Mouse (Mus musculus) hindbrain, embryonic 11.5 days (tissue): ENCODE measurements around the gene Fam198a. TPM values are rescaled to one million over a fixed set of nuclear protein-coding genes. Genes with fewer than 3 reads are reported as not detected.
A peak's percentile ranks its signal among the peaks of the same experiment; 100 is the strongest.
"Not testable (repeated sequence)": the region's sequence is repeated elsewhere in the genome, so short reads cannot be mapped to it uniquely, and the experiment has no call there.

Experiments
- ATAC-seq: fragments of 200-750 bp; cut with Nextera tagmentation; 2 replicates; pipeline ENCODE4 v1.8.0; 2017; ENCODE audit warnings: mild to moderate bottlenecking, moderate TSS enrichment, moderate library complexity; ENCODE audit not compliant: low FRiP score
- DNase-seq: peaks from one replicate; pipeline ENCODE4 v3.0.0-alpha.2; 2015; ENCODE audit warnings: low spot score
- H3K27ac ChIP-seq: fragments of 300-500 bp; sonication (generic); 2 replicates; pipeline ENCODE4 v1.5.1; 2014; ENCODE audit warnings: mild to moderate bottlenecking, low read depth, low read length
- H3K27me3 ChIP-seq: fragments of 300-500 bp; sonication (generic); 2 replicates; pipeline ENCODE4 v1.6.1; 2014; ENCODE audit warnings: mild to moderate bottlenecking, low read length, moderate library complexity, mixed read lengths; ENCODE audit not compliant: control insufficient read depth, insufficient read depth
- H3K36me3 ChIP-seq: fragments of 300-500 bp; sonication (generic); 2 replicates; pipeline ENCODE4 v1.6.1; 2014; ENCODE audit warnings: mild to moderate bottlenecking, low read length, moderate library complexity, mixed read lengths; ENCODE audit not compliant: control insufficient read depth, insufficient read depth
- H3K4me1 ChIP-seq: fragments of 300-500 bp; sonication (generic); replicated peaks from 2 replicates; pipeline ENCODE4 v1.6.1; 2014; ENCODE audit warnings: low read length, mixed read lengths; ENCODE audit not compliant: control insufficient read depth, insufficient read depth
- H3K4me2 ChIP-seq: fragments of 300-500 bp; sonication (generic); replicated peaks from 2 replicates; pipeline ENCODE4 v1.6.1; 2014; ENCODE audit warnings: mild to moderate bottlenecking, low read depth, low read length
- H3K4me3 ChIP-seq: fragments of 300-500 bp; sonication (generic); 2 replicates; pipeline ENCODE4 v1.5.1; 2014; ENCODE audit warnings: low read depth, low read length
- H3K9ac ChIP-seq: fragments of 300-500 bp; sonication (generic); 2 replicates; pipeline ENCODE4 v1.6.1; 2014; ENCODE audit warnings: low read depth, low read length
- H3K9me3 ChIP-seq: fragments of 300-500 bp; sonication (generic); 2 replicates; pipeline ENCODE4 v1.6.1; 2016; ENCODE audit warnings: low read length; ENCODE audit not compliant: control insufficient read depth
- WGBS: fragments of 180-500 bp; shearing (Covaris S2); extraction: QIAGEN DNeasy Blood & Tissue Kit; methylation state at CpG from one replicate; pipeline ENCODE4 v1.1.7; 2014; 5-methylcytosine and 5-hydroxymethylcytosine counted together
- polyA plus RNA-seq: library from polyadenylated mRNA; unstranded; fragments of >200 nt; fragmentation: Nextera tagmentation; extraction: Ambion mirVana; gene quantifications from 2 replicates; pipeline ENCODE4 v1.2.1, GENCODE M21; 2014

Gene Fam198a
- polyA plus RNA-seq, 1 experiment from 2014 or later = 0.46 TPM

DNA sequence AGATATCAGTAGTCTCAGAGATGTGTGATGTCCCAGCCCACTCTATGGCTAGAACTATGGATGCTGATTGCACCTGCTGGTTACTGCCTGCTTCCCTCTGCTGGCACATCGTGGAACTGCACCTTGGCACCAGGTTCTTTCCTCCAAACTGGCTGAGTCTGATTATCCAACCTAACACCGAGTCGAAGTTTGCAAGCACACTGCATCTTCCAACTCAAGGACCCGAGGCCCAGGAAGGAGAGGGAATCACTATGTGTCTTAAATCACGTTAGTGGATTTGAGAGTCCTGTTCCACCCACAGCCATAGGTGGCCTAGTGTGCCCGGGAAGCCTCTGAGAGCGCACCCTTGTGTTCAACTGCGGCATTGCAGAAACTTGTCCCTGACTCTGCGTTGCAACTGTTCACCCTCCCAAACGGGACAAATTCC is 63.5 kb downstream of the Fam198a start:
- DNase-seq (peak; percentile 85), ATAC-seq (peak; percentile 35; the same call in 1 of the 2 replicates)
- H3K9ac ChIP-seq = no peak overlapping the region
- H3K9me3 ChIP-seq = no peaks in the 10 kb centered on the region
- H3K4me3 ChIP-seq = no peak overlapping the region
- H3K27me3 ChIP-seq = no peaks in the 10 kb centered on the region
- H3K4me1 ChIP-seq = peaks cover 2% of the 10 kb centered on the region; the same call in 1 of the 2 replicates
- no peaks in the 10 kb centered on the region for H3K36me3 ChIP-seq
- no peak overlapping the region for H3K27ac ChIP-seq
- H3K4me2 ChIP-seq = no peak overlapping the region
- WGBS = 11% methylated on average over 10 of the region's 10 CpGs

GRCm38 (mm10) chr9:122018079-122018478 is 67.3 kb downstream of the Fam198a start:
- peaks cover 2% of the 10 kb centered on the region; the same call in 1 of the 2 replicates for H3K4me1 ChIP-seq
- no peak overlapping the region for H3K9ac ChIP-seq
- no peaks in the 10 kb centered on the region for H3K9me3 ChIP-seq
- DNase-seq (no peak), ATAC-seq (no peak)
- no peaks in the 10 kb centered on the region for H3K36me3 ChIP-seq
- H3K4me2 ChIP-seq = no peak overlapping the region
- no peaks in the 10 kb centered on the region for H3K27me3 ChIP-seq
- WGBS = 80% methylated on average over 5 of the region's 5 CpGs
- H3K4me3 ChIP-seq = no peak overlapping the region
- no peak overlapping the region for H3K27ac ChIP-seq

DNA sequence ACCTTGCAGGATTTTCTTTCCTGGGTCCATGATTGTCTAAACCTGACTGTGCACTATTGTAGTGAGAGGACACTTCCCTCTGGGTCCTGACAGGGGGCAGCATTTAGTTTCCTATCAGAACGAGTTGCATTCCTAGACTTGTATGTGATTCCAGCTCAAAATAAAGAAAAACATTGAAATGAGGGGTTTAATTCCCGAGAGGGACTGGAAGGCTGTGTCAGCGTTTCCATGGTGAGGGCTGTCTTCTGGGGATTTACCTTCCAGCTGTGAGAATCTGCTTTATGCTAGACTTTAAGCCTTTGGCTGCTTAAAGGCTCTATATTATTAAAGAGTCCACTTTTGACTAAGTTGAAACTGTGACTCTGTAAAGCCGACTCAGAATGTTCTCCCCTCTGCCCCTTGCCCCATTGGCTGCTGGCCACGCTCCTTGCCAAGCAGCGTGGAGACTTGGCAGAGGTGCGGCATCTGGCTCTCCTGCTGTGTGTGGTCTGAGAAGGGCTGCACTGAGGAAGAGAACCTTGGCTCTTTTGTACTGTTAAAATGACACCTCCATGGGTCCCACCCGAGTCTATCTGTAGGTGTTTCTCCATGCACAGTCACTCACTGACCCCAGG is 68.1 kb downstream of the Fam198a start:
- DNase-seq (peak; percentile 72), ATAC-seq (0 out of 2 replicates have a peak, but pooled peaks have one; percentile 54)
- H3K4me1 ChIP-seq = peaks cover 2% of the 10 kb centered on the region; the same call in 1 of the 2 replicates
- H3K4me3 ChIP-seq = no peak overlapping the region
- no peaks in the 10 kb centered on the region for H3K9me3 ChIP-seq
- WGBS = 21% methylated on average over 8 of the region's 8 CpGs
- no peaks in the 10 kb centered on the region for H3K36me3 ChIP-seq
- no peak overlapping the region for H3K27ac ChIP-seq
- no peaks in the 10 kb centered on the region for H3K27me3 ChIP-seq
- no peak overlapping the region for H3K4me2 ChIP-seq
- no peak overlapping the region for H3K9ac ChIP-seq

- ATAC-seq (no peak), DNase-seq (no peak)
- Histone ChIP-seq H3K9me3 (no peaks in the 10 kb centered on the region), H3K36me3 (no peaks in the 10 kb centered on the region), H3K4me2 (no peak overlapping the region), H3K4me1 (peaks cover 2% of the 10 kb centered on the region; the same call in 1 of the 2 replicates), H3K4me3 (no peak overlapping the region), H3K9ac (no peak overlapping the region), H3K27ac (no peak overlapping the region), H3K27me3 (no peaks in the 10 kb centered on the region)
- 91% methylated on average over 4 of the region's 4 CpGs for WGBS
Observed at GRCm38 (mm10) chr9:122020321-122020720, 69.5 kb downstream of the Fam198a start.

DNA sequence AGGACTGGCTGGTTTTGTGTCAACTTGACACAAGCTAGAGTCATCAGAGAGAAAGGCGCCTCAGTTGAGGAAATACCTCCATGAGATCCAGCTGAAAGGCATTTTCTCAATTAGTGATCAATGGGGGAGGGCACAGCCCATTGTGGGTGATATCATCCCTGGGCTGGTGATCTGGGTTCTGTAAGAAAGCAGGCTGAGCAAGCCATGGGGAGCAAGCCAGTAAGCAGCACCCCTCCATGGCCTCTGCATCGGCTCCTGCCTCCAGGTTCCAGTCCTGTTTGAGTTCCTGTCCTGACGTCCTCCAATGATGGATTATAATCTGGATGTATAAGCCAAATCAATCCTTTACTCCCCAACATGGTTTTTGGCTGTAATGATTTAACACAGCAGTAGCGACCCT is 70.4 kb downstream of the Fam198a start:
- H3K9me3 ChIP-seq, DNase-seq, H3K4me2 ChIP-seq, H3K27ac ChIP-seq, H3K9ac ChIP-seq, H3K4me3 ChIP-seq, H3K27me3 ChIP-seq, H3K4me1 ChIP-seq, H3K36me3 ChIP-seq, ATAC-seq: not testable (repeated sequence)
- WGBS = 92% methylated on average over 4 of the region's 4 CpGs

DNA sequence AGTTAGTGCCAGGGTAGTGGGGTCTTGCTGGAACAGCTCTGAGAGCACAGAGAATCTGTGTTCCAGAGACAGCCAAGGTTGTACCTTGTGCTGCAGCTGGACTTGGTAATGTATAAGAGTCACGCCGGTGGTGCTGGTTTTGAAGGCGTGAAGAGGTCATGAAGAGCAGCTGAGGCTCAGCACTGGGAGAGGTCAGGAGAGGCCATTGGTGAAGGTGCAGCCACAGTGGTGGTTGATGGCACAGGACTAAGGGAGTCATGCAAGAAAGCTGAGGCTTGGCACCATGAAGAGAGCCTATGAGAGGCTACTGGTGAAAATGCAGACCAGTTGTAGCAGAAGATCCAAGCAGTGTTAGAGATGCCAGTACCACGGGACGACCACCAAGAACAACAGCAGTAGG is 70.8 kb downstream of the Fam198a start:
- no peaks in the 10 kb centered on the region for H3K36me3 ChIP-seq
- DNase-seq (no peak), ATAC-seq (no peak)
- no peak overlapping the region for H3K9ac ChIP-seq
- WGBS = 89% methylated on average over 5 of the region's 5 CpGs
- no peak overlapping the region for H3K4me2 ChIP-seq
- no peaks in the 10 kb centered on the region for H3K9me3 ChIP-seq
- H3K27me3 ChIP-seq = no peaks in the 10 kb centered on the region
- no peak overlapping the region for H3K27ac ChIP-seq
- H3K4me3 ChIP-seq = no peak overlapping the region
- peaks cover 2% of the 10 kb centered on the region; the same call in 1 of the 2 replicates for H3K4me1 ChIP-seq

DNA sequence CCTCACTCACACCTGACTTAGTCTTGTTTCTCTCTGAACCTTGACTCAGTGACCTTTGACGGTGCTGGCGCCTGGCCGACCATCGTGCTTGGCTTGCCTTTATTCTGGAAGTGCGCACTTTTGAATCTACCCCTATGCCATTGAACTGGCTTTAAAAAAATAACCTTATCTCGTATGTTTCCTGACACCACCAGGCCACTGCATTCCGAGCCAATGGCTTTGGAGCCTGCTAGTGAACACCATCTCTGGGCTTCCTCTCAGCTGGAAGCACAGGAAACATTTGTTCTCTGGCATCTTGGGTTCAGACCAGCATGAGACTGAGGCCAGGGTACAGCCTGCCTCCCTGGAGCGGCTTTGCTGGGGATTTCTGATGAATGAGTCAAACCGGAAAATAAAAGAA is 72.0 kb downstream of the Fam198a start:
- H3K27me3 ChIP-seq = no peaks in the 10 kb centered on the region
- no peak for ATAC-seq
- H3K36me3 ChIP-seq = no peaks in the 10 kb centered on the region
- H3K4me2 ChIP-seq = no peak overlapping the region
- 72% methylated on average over 9 of the region's 9 CpGs for WGBS
- H3K4me3 ChIP-seq = no peak overlapping the region
- DNase-seq = no peak
- H3K9me3 ChIP-seq = no peaks in the 10 kb centered on the region
- no peak overlapping the region for H3K27ac ChIP-seq
- no peak overlapping the region for H3K9ac ChIP-seq
- peaks cover 2% of the 10 kb centered on the region; the same call in 1 of the 2 replicates for H3K4me1 ChIP-seq

DNA sequence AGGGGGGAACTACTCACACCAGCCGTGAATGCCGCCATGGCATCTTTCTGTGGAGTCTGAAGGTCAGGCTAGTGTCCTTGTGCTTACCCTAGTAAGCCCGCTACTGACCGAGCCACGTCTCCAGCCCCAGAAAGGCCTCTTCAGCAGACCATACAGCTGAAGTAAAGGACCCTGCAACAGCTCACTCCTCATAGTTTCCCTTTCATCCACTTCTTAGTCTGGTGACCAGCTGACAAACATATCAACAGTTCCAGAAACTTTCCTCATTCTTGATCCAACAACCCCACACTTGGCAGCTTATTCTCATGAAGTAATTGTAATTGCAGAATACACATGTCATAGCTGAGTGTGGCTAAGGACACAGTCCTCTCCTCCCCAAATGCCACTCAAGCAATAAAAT is 73.1 kb downstream of the Fam198a start:
- Histone ChIP-seq H3K9me3 (no peaks in the 10 kb centered on the region), H3K36me3 (no peaks in the 10 kb centered on the region), H3K4me3 (no peak overlapping the region), H3K4me1 (peaks cover 2% of the 10 kb centered on the region; the same call in 1 of the 2 replicates), H3K4me2 (no peak overlapping the region), H3K27ac (no peak overlapping the region), H3K9ac (no peak overlapping the region), H3K27me3 (no peaks in the 10 kb centered on the region)
- DNase-seq = no peak
- WGBS = 81% methylated on average over 5 of the region's 5 CpGs
- ATAC-seq = no peak

DNA sequence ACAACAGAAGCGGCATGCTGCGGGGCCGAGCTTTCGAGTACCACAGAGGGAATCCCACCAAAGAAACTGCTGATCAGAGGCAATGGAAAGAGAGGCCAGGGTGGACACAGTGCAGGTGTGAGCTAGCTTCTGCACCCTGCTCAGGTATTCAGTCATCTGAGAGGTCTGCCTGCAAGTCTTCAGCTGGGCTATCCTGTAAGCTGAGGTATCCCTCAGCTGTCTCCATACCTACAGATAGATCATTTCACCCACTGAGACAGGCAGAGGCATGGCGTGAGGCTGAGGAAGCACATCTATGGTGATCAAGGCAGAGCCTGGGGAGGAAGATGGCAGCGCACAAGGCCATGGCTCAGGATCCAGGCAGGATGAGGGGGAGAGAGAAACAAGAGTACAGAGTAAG is 73.6 kb downstream of the Fam198a start:
- Histone ChIP-seq H3K4me3 (no peak overlapping the region), H3K27me3 (no peaks in the 10 kb centered on the region), H3K9me3 (no peaks in the 10 kb centered on the region), H3K36me3 (no peaks in the 10 kb centered on the region), H3K4me2 (no peak overlapping the region), H3K27ac (no peak overlapping the region), H3K4me1 (no peaks in the 10 kb centered on the region), H3K9ac (no peak overlapping the region)
- 93% methylated on average over 6 of the region's 6 CpGs for WGBS
- no peak for ATAC-seq
- no peak for DNase-seq
